Mouse (Mus musculus) skeletal muscle tissue, adult 2 months (tissue): ENCODE results near the gene Hist2h2bb.
"Not testable (repeated sequence)": the region's sequence is repeated elsewhere in the genome, so short reads cannot be mapped to it uniquely, and the experiment has no call there.

Experiments
- DNase-seq: peaks from one replicate; pipeline ENCODE4 v3.0.0-alpha.2; 2012; ENCODE audit warnings: low read depth, low spot score

The Hist2h2bb gene

GRCm38 (mm10) chr3:96269511-96270474, at the start of gene Hist2h2bb:
TSS of gene Hist2h2bb (plus strand) at chr3:96269752.
- DNase-seq: peak; percentile 98

GRCm38 (mm10) chr3:96220131-96220764, 49.3 kb upstream of the Hist2h2bb start:
- DNase-seq: not testable (repeated sequence)

- peak; percentile 95 for DNase-seq
Observed at GRCm38 (mm10) chr3:96220765-96221639, 48.5 kb upstream of the Hist2h2bb start, which contains the start of the genes Hist2h2ac and Hist2h2be. TSS of gene Hist2h2ac (minus strand) at chr3:96220880. TSS of gene Hist2h2be (plus strand) at chr3:96221119.

GRCm38 (mm10) chr3:96221640-96222038, 47.9 kb upstream of the Hist2h2bb start:
- DNase-seq: no peak

GRCm38 (mm10) chr3:96222774-96223173, 46.8 kb upstream of the Hist2h2bb start:
- DNase-seq: no peak

GRCm38 (mm10) chr3:96225421-96225820, 44.1 kb upstream of the Hist2h2bb start:
- no peak for DNase-seq

GRCm38 (mm10) chr3:96226695-96227648, 42.6 kb upstream of the Hist2h2bb start:
- peak; percentile 49 for DNase-seq

GRCm38 (mm10) chr3:96228828-96229227, 40.7 kb upstream of the Hist2h2bb start:
- no peak for DNase-seq

GRCm38 (mm10) chr3:96230404-96230803, 39.1 kb upstream of the Hist2h2bb start:
- DNase-seq: no peak

- no peak for DNase-seq
Observed at GRCm38 (mm10) chr3:96230910-96231757, 38.4 kb upstream of the Hist2h2bb start.

GRCm38 (mm10) chr3:96231758-96232120, 37.8 kb upstream of the Hist2h2bb start:
- no peak for DNase-seq

- DNase-seq: no peak
Observed at GRCm38 (mm10) chr3:96234914-96235313, 34.6 kb upstream of the Hist2h2bb start.

GRCm38 (mm10) chr3:96235836-96236235, 33.7 kb upstream of the Hist2h2bb start:
- DNase-seq: no peak

- no peak for DNase-seq
Observed at GRCm38 (mm10) chr3:96236834-96237334, 32.7 kb upstream of the Hist2h2bb start.

GRCm38 (mm10) chr3:96237335-96237903, 32.1 kb upstream of the Hist2h2bb start:
- no peak for DNase-seq

- DNase-seq: no peak
Observed at GRCm38 (mm10) chr3:96237904-96238511, 31.5 kb upstream of the Hist2h2bb start.

GRCm38 (mm10) chr3:96238954-96239793, 30.4 kb upstream of the Hist2h2bb start, which contains the start of gene Hist2h3c2:
TSS of gene Hist2h3c2 (minus strand) at chr3:96239127.
- DNase-seq: not testable (repeated sequence)
